Mouse (Mus musculus) ES-E14 (cell line): ENCODE measurements around the gene Smim5. TPM values are rescaled to one million over a fixed set of nuclear protein-coding genes. Genes with fewer than 3 reads are reported as not detected.

Source experiments
- DNase-seq: peaks from one replicate; pipeline ENCODE4 v3.0.0-alpha.2; 2013; ENCODE audit warnings: low read depth, low spot score
- H3K27ac ChIP-seq: 2 replicates; pipeline ENCODE4 v1.5.1; 2012; ENCODE audit warnings: low read depth, mild to moderate bottlenecking, low read length, moderate library complexity, mixed read lengths; ENCODE audit not compliant: poor library complexity, insufficient read depth, severe bottlenecking
- H3K36me3 ChIP-seq: 2 replicates; pipeline ENCODE4 v1.6.1; 2012; ENCODE audit warnings: mild to moderate bottlenecking, low read length, moderate library complexity, mixed read lengths; ENCODE audit not compliant: control insufficient read depth, poor library complexity, insufficient read depth, severe bottlenecking
- H3K4me1 ChIP-seq, 2 experiments: fragments of 150-350 bp in 1 of 2; sonication (generic) in 1 of 2; 2 replicates each; pipeline ENCODE4 v1.6.1; 2012; ENCODE audit warnings: low read length in 2 of 2, mild to moderate bottlenecking in 1 of 2, mixed read lengths in 1 of 2; ENCODE audit not compliant: control insufficient read depth in 2 of 2, insufficient read depth in 2 of 2, poor library complexity in 1 of 2
- H3K4me3 ChIP-seq, 2 experiments: fragments of 150-350 bp in 1 of 2; sonication (generic) in 1 of 2; 2 replicates each; pipeline ENCODE4 v1.5.1; 2012; ENCODE audit warnings: low read length in 2 of 2, low read depth in 1 of 2, mild to moderate bottlenecking in 1 of 2, mixed read lengths in 1 of 2; ENCODE audit not compliant: insufficient read depth in 1 of 2, poor library complexity in 1 of 2, severe bottlenecking in 1 of 2
- H3K9ac ChIP-seq: 2 replicates; pipeline ENCODE4 v1.6.1; 2012; ENCODE audit warnings: low read depth, mild to moderate bottlenecking, low read length, mixed read lengths; ENCODE audit not compliant: poor library complexity, insufficient read depth, severe bottlenecking
- H3K9me3 ChIP-seq: fragments of 150-350 bp; sonication (generic); 2 replicates; pipeline ENCODE4 v1.6.1; 2012; ENCODE audit warnings: low read depth, mild to moderate bottlenecking, low read length; ENCODE audit not compliant: control insufficient read depth, insufficient read depth
- CHD2 ChIP-seq: IDR thresholded peaks from 2 replicates; pipeline ENCODE4 v1.6.1; 2014; ENCODE audit warnings: mild to moderate bottlenecking, low read depth, low read length, inconsistent platforms
- HCFC1 ChIP-seq: IDR thresholded peaks from 2 replicates; pipeline ENCODE4 v1.6.1; 2012; ENCODE audit warnings: low read length, inconsistent platforms, borderline replicate concordance; ENCODE audit not compliant: insufficient read depth
- MAFK ChIP-seq: IDR thresholded peaks from 2 replicates; pipeline ENCODE4 v1.6.1; 2014; ENCODE audit warnings: mild to moderate bottlenecking, low read depth, low read length, inconsistent platforms; ENCODE audit not compliant: insufficient read depth
- ZC3H11A ChIP-seq: IDR thresholded peaks from 2 replicates; pipeline ENCODE4 v1.6.1; 2012; ENCODE audit warnings: low read depth, mild to moderate bottlenecking, inconsistent platforms, low read length, borderline replicate concordance
- ZNF384 ChIP-seq: IDR thresholded peaks from 2 replicates; pipeline ENCODE4 v1.6.1; 2012; ENCODE audit warnings: low read depth, low read length, inconsistent platforms
- in situ Hi-C, 2 experiments: fragments of 600-800 bp; cut with MboI; formaldehyde crosslinking; loops; one replicate each; pipeline ENCODE4 v1.15.1; 2025; ENCODE audit warnings: low sequenced_read_pairs in 2 of 2, inconsistent platforms in 1 of 2; ENCODE audit not compliant: unreplicated experiment in 2 of 2
- total RNA-seq: library from RNA; depleted of rRNA; stranded (reverse); fragments of 300-350 nt; gene quantifications from 2 replicates; pipeline ENCODE4 v1.2.3, GENCODE M21; 2012; rRNA removed

Gene Smim5
- total RNA-seq, 1 experiment: 0.67 TPM

DNA sequence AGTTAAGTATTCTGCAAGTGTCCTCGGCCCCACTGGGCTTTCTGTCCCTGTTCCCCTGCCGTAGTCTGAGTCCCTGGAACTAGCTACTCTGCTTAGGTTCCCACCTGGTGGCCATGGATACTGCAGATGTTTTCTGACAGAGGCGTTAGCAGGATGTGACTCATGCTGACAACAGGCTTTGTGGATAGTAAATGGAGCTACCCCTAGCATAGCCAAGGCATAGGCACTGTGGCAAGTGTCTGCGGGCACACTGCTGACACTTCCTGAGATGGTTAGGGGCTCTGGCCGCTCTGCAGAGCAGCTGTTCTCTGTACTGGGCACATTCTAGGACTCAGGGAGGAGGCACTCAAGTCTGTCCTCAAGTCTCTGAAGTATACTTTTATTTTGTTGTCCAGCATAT lies 54.9 kb downstream of the Smim5 start:
- TF ChIP-seq ZNF384: no peak
- TF ChIP-seq MAFK: no peak
- no peak for TF ChIP-seq HCFC1
- TF ChIP-seq CHD2: no peak
- TF ChIP-seq ZC3H11A: no peak
- Histone ChIP-seq H3K4me1 (peaks cover 5 to 15% of the 10 kb centered on the region in 2 experiments), H3K9ac (no peak overlapping the region), H3K9me3 (no peaks in the 10 kb centered on the region), H3K27ac (0 out of 2 replicates have a peak overlapping the region, but pooled peaks have one; percentile 13), H3K36me3 (peaks cover 38% of the 10 kb centered on the region; the same call in 1 of the 2 replicates), H3K4me3 (no peak overlapping the region)
- in situ Hi-C loops: no loop called here
- DNase-seq: no peak

DNA sequence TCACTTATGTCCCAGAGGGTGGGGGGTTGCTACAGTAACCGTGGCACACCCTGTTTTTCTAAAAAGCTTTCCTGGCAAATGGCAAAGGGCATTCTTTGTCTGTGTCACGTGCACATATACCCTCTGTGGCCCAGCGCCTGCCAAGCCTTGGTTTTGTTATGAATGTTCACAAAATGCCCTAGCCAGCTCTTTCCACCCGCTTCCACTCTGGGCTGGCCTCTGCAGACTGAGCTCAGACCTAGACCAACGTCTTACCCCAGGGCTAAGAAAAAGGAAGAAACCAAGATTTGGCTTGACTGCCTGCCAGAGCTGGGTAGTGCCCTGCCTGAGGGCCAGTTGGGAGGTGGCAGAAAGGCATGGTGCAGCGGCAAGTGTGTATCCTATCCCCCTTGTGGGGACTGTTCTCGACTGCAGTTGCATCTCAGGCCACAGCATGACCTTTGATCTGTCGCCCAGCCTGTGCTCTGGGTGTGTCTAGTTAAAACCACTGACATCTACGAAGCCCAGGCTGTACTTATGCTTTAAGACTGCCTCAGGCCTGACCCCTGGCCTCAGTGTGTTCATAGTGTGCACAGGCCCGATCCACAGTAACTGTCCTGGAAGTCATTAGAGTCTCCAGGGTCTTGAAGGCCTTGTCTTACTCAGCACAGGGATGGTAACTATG lies 55.6 kb downstream of the Smim5 start:
- TF ChIP-seq ZNF384 (no peak), HCFC1 (no peak), CHD2 (no peak), MAFK (no peak), ZC3H11A (no peak)
- H3K9me3 ChIP-seq: no peaks in the 10 kb centered on the region
- in situ Hi-C loops: no loop called here
- no peak overlapping the region for H3K4me3 ChIP-seq
- peaks cover 39% of the 10 kb centered on the region; the same call in 1 of the 2 replicates for H3K36me3 ChIP-seq
- H3K27ac ChIP-seq: peak overlapping the region; percentile 15
- no peak for DNase-seq
- H3K4me1 ChIP-seq: peaks cover 5 to 15% of the 10 kb centered on the region in 2 experiments
- H3K9ac ChIP-seq: no peak overlapping the region

Other genes starting within 250 kb of the Smim5 start
- 16.3 and 24.4 TPM in 2 replicates for gene Grb2, start 191.4 kb upstream of the Smim5 start, total RNA-seq
- gene Tmem94, start 134.5 kb upstream of the Smim5 start, total RNA-seq: 17.7 and 32.1 TPM in 2 replicates
- 9.6 and 10.5 TPM in 2 replicates for gene Caskin2, start 86.3 kb upstream of the Smim5 start, total RNA-seq
- gene Tsen54, start 85.2 kb upstream of the Smim5 start, total RNA-seq: 63.6 and 64.4 TPM in 2 replicates
- 96.5 and 145 TPM in 2 replicates for gene Llgl2, start 75.9 kb upstream of the Smim5 start, total RNA-seq
- 4.6 and 7.7 TPM in 2 replicates for gene Myo15b, start 41.6 kb upstream of the Smim5 start, total RNA-seq
- gene Smim6, start 12.1 kb downstream of the Smim5 start, total RNA-seq: 0.45 TPM in 1 of 2 replicates, not detected in the other
- 52.1 and 63.5 TPM in 2 replicates for gene Sap30bp, start 33.3 kb downstream of the Smim5 start, total RNA-seq
- 28.0 and 40.8 TPM in 2 replicates for gene Recql5, start 33.5 kb downstream of the Smim5 start, total RNA-seq
- 9.6 and 26.3 TPM in 2 replicates for gene Itgb4, start 74.7 kb downstream of the Smim5 start, total RNA-seq
- gene Galk1, start 112.8 kb downstream of the Smim5 start, total RNA-seq: 144 and 195 TPM in 2 replicates
- gene H3f3b, start 128.0 kb downstream of the Smim5 start, total RNA-seq: 504 and 729 TPM in 2 replicates
- gene Unk, start 130.4 kb downstream of the Smim5 start, total RNA-seq: 32.5 and 39.6 TPM in 2 replicates
- 13.3 and 14.2 TPM in 2 replicates for gene Unc13d, start 178.0 kb downstream of the Smim5 start, total RNA-seq
- gene Wbp2, start 187.0 kb downstream of the Smim5 start, total RNA-seq: 16.9 and 20.1 TPM in 2 replicates
- 2.0 and 3.3 TPM in 2 replicates for gene Trim47, start 227.2 kb downstream of the Smim5 start, total RNA-seq
- 0.31 and 0.42 TPM in 2 replicates for gene Trim65, start 231.2 kb downstream of the Smim5 start, total RNA-seq
- 81.1 and 81.3 TPM in 2 replicates for gene Mrpl38, start 238.9 kb downstream of the Smim5 start, total RNA-seq